Mouse (Mus musculus) spleen, embryonic (tissue): ENCODE data around the gene Phactr4.

Experiments
- CTCF ChIA-PET: fragments of 350-600 bp; sonication (Branson Sonifier 250); formaldehyde crosslinking; loops from one replicate; lab custom pipeline; 2022; lab: Charles Lee

Phactr4 gene

DNA sequence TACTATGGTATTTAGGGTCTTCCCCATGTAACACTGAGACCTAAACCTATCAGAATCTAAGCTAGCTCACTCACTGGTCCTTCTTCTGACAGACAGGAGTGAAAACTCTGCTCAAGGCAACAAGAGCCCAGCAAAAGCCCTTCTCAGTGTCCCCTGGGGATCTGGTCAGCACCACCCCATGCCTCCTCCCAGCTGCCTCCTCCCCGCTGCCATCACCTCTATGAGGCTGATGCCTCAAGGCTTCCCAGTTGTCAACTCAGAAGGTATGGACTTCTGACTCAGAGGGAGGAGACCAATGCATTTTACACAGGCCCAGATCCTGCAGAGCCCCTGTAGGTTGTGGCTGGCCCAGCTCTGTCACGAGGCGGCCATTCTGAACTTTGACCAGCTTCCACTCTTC lies 80.8 kb downstream of the Phactr4 start:
- CTCF ChIA-PET: no interaction called here

GRCm38 (mm10) chr4:132338943-132339342 lies 83.3 kb downstream of the Phactr4 start:
- CTCF ChIA-PET: no interaction called here

DNA sequence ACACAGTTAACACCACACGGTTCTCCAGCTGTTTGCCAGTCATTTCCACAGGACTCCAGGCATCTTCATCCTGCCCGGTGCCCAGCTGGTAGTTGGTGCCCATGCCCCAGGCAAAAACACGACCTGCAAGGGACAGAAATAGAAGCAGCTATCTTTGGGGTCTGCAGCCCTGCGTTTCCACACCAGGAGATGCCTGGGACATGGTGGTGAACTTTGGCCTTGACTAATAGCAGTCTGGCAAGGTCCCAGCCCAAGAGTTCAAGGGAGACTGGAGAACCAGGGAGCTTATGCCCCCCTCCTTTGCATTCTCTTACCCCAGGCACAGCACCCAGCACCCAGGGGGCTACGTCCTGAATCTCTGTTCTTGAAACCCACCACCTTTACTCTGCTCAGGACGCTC lies 89.4 kb downstream of the Phactr4 start:
- CTCF ChIA-PET: no interaction called here

- CTCF ChIA-PET: interaction anchor here (0.7 kb wide), 1 partner anchor 95 kb away, joined by 3 read pairs; no protein-coding TSS in a partner anchor
Observed at GRCm38 (mm10) chr4:132331960-132332359, 90.3 kb downstream of the Phactr4 start.

- CTCF ChIA-PET: interaction anchor here (0.6 kb wide), 1 partner anchor 311 kb away, joined by 3 read pairs; no protein-coding TSS in a partner anchor
Observed at GRCm38 (mm10) chr4:132329835-132330354, 92.4 kb downstream of the Phactr4 start.

- CTCF ChIA-PET: interaction anchor here (0.6 kb wide), 1 partner anchor 312 kb away, joined by 3 read pairs; no protein-coding TSS in a partner anchor
Observed at GRCm38 (mm10) chr4:132329115-132329834, 93.0 kb downstream of the Phactr4 start, which contains the start of gene Trnau1ap. Gene Trnau1ap, minus strand, starts transcription at chr4:132329538.

DNA sequence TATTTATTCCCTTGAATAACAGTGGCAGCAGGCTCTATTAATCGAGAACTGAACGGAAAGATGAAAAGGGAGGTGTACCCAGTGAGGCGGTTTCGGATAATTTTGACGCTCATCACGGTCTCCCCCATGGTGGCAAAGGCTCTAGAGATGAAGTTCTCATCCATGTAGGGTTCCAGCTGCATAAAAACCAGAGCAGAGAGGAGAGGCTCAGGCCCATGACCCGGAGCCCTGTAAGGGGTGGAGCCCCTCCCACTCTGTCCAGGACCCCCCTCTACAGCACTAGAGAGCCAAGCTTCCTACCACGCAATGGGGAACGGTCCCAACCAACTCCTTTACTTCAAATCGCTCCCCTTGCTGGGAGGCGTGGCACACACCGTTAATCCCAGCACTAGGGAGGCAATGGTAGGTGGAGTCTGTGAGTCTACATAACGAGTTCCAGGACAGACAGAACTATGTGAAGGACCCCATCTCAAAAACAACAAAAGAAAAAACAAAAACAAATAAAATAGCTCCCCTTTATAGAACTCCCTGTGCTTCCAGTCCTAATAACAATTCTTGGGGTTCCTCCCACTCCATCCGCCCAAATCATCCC lies 93.8 kb downstream of the Phactr4 start:
- CTCF ChIA-PET: interaction anchor here (0.6 kb wide), 1 partner anchor 58 kb away, joined by 3 read pairs; no protein-coding TSS in a partner anchor

DNA sequence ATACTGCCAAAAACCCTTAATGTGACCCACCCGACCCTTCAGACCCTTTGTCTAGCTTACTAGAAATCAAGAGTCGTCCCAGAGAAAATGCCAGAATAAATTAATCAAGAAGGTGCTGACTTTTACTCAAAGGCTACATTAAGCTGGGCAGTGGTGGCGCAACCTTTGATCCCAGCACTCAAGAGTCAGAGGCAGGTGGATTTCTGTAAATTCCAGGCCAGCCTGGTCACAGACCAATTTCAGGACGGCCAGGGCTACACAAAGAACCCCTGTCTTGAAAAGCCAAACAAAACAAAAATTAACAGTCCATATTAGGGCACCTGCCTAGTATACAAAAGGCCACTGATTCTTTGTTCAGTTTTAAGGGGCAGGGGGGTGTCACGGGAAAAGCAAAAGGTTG lies 95.8 kb downstream of the Phactr4 start:
- CTCF ChIA-PET: no interaction called here

DNA sequence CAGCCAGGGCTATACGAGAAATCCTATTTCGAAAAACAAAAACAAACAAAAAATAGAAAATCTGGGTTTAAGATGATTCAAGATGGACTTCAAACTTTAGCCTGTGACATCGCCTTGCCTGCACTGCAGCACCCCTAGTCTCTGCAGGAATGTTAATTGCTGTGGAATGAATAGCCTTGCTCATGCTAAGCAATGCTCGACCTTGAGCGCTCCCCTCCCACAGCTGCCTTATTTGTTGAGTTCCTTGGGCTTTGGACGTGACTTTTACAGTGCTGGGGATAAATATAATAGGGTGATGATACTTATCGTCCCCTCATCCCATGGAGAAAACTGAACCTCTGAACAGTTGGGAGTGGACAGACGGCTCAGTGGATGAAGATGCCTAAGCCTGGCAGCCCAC lies 106.6 kb downstream of the Phactr4 start:
- CTCF ChIA-PET: no interaction called here

DNA sequence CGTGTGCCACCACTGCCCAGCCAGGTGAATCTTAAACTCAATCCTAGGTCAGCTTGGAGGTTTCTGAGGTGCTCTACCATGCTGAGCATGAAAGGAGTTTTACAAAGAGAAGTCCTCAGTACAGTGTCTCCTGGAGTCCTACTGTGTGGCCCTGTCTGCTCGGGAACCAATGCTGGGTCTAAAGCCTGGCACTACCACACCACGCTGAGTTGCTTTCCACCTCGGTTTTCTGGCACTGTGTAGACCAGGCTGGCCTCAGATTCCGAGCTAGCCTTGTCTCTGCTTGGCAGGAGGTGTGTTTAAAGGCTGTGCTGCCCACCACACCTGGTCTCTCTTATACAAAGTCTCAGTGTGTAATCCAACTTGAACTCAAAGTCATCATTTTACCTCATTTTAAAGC lies 109.7 kb downstream of the Phactr4 start:
- CTCF ChIA-PET: no interaction called here

DNA sequence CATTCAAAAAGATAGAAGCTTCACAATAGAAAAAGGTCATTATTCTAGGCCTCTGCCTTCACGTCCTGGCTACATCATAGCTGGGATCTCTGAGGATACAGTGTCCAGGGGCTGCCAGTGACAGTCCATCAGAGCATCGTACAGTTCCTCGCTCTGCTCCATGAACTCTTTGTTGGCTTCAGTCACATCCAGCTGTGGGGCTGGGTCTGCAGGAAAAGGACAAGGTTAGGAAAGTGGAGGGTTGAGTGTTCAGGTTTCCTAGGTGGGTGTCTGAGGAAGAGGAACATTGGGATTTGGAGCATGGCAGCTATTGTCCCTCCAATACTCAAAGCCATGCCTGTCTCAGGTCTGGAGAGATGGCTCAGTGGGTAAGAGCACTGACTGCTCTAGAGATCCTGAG lies 110.5 kb downstream of the Phactr4 start:
- CTCF ChIA-PET: interaction anchor here (0.6 to 0.9 kb wide), 3 partner anchors 32 to 165 kb away, joined by 3 to 4 read pairs (median 4); no protein-coding TSS in a partner anchor

DNA sequence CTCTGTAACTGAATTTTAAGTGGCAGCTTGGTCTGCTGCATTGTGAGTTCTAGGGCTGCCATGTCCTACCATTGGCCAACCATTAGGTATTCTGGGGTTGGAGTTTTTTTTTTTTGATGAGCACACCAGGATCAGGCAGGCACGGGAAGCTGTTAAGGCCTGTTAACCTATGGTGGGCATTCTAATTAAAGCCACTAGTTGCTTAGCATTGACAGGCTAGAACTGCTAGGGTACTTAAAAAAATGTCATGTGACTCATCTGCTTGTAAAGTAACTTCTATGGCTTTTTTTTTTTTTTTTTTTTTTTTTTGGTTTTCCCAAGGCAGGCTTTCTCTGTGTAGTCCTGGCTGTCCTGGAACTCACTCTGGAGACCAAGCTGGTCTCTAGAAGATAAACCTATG lies 111.1 kb downstream of the Phactr4 start:
- CTCF ChIA-PET: interaction anchor here (0.6 to 0.9 kb wide), 4 partner anchors 32 to 1722 kb away, joined by 3 to 4 read pairs (median 4); no protein-coding TSS in a partner anchor

- CTCF ChIA-PET: interaction anchor here (0.6 to 2.1 kb wide), 5 partner anchors 10 to 61 kb away, joined by 3 to 23 read pairs (median 6); no protein-coding TSS in a partner anchor
Observed at GRCm38 (mm10) chr4:132309849-132310472, 112.3 kb downstream of the Phactr4 start.

- CTCF ChIA-PET: interaction anchor here (0.6 to 2.1 kb wide), 6 partner anchors 10 to 69 kb away, joined by 3 to 23 read pairs (median 5); no protein-coding TSS in a partner anchor
Observed at GRCm38 (mm10) chr4:132309140-132309848, 113.0 kb downstream of the Phactr4 start.

DNA sequence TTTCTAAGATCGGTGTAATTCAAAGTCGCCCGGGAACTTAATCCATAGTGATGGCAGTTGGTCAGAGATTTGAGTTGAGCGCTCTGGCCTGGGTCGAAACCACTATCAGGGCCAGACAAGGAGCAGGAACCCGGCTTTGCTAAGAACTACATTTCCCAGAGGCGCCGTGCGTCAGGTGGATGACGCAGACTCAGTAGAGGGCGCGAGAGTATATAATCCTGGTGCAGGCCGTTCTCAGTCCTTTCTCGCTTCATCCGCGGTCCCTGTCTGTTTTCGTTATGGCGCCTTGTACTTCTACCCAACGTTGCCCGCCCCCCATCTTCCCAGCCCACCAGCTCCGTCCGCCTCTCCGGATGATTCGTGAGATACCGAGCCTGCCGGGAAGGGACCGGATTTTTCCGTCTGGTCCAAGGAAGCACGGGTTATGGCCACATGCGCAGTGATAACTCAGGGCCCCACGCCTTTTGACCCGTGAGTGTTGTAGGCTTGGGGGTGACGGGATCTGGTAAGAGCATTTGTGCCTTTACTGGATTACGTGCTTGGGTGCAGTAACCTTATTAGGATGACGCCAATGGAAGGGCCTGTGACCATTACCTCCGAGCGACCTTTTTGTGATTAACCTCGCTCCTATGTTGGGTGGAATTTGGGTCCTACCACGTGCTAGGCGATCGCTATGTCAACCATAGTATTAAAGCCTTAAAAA lies 113.7 kb downstream of the Phactr4 start:
- CTCF ChIA-PET: interaction anchor here (0.6 to 2.1 kb wide), 4 partner anchors 9 to 145 kb away, joined by 3 to 8 read pairs (median 5); no protein-coding TSS in a partner anchor

DNA sequence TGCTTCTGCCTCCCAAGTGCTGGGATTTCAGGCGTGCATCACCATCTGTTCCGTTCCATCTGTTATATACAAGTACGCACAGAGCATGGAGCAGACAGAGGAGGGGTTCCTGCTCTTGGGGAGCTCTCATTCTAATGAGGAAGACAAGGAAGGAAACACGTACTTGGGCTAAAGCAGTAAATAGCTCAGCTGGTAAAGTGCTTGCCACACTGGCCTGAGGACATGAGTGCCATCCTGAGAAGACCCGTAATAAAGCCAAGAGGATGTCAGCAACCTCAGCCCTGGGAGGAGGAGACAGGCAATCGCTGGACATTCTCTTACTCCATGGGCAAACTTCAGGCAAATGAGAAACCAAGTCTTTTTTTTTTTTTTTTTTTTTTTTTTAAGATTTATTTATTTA lies 116.3 kb downstream of the Phactr4 start:
- CTCF ChIA-PET: interaction anchor here (0.7 kb wide), 1 partner anchor 27 kb away, joined by 3 read pairs; no protein-coding TSS in a partner anchor
